8 mouse cellular contexts compared by ENCODE assay signal in genomic region chr17:12768415-12769379, GRCm38 (mm10). TPM values are rescaled to one million over a fixed set of nuclear protein-coding genes. Genes with fewer than 3 reads are reported as not detected.
DNase-seq lines count a peak whose midpoint lies in the region; ATAC-seq and TF ChIP-seq lines count a peak whose summit lies in the region.

No protein-coding gene starts in this region.

- peak; percentile 31 for DNase-seq in liver, adult 2 months (ENCODE audit: extremely low read depth, low read depth, low spot score)
- DNase-seq in liver, result no peak
- no peak for DNase-seq in urinary bladder, adult 2 months (ENCODE audit: low spot score)
- no peak for DNase-seq in embryo, embryonic 11 days
- no peak for DNase-seq in thymus, adult 18-20 months

- WGBS in liver, adult 2 months, result 47% methylated on average over 41 of the region's 41 CpGs
- 12% methylated on average over 29 of the region's 41 CpGs for WGBS in hindbrain, embryonic 15.5 days
- 11% methylated on average over 40 of the region's 41 CpGs for WGBS in midbrain, embryonic 12.5 days

- peak overlapping the region; percentile 67 for H3K4me2 ChIP-seq in hindbrain, embryonic 15.5 days
- H3K4me2 ChIP-seq in midbrain, embryonic 12.5 days (replicated peaks), result peak overlapping the region; percentile 90

- no peak for TF ChIP-seq CTCF in liver, adult 2 months (IDR thresholded peaks at IDR 0.05; ENCODE audit: low read depth, low read length)

- peaks cover 11% of the 10 kb centered on the region for H3K79me2 ChIP-seq in liver, adult 2 months (ENCODE audit: control insufficient read depth, insufficient read depth, low read length)

- H3K36me3 ChIP-seq in liver, adult 2 months (ENCODE audit: control insufficient read depth, insufficient read depth, low read length), result no peaks in the 10 kb centered on the region
- no peaks in the 10 kb centered on the region for H3K36me3 ChIP-seq in hindbrain, embryonic 15.5 days
- H3K36me3 ChIP-seq in midbrain, embryonic 12.5 days, result no peaks in the 10 kb centered on the region

- no peak for TF ChIP-seq POLR2A in liver, adult 2 months (IDR thresholded peaks at IDR 0.05; ENCODE audit: extremely low read depth, insufficient read depth, low read length)

- H3K27ac ChIP-seq in liver, adult 2 months (replicated peaks; ENCODE audit: insufficient read depth, low read depth, low read length), result peak overlapping the region; percentile 70; the same call in 1 of the 2 replicates
- H3K27ac ChIP-seq in brown adipose tissue, adult 24 weeks (replicated peaks; ENCODE audit: low read depth, low read length), result peak overlapping the region; percentile 52
- H3K27ac ChIP-seq in hindbrain, embryonic 15.5 days (replicated peaks), result peak overlapping the region; percentile 74
- H3K27ac ChIP-seq in midbrain, embryonic 12.5 days (replicated peaks), result peak overlapping the region; percentile 49; the same call in 1 of the 2 replicates

- peak overlapping the region; percentile 97 for H3K4me3 ChIP-seq in liver, adult 2 months (ENCODE audit: insufficient read depth, low read depth, low read length)
- H3K4me3 ChIP-seq in brown adipose tissue, adult 24 weeks (ENCODE audit: insufficient read depth, low read depth, low read length), result peak overlapping the region; percentile 72
- H3K4me3 ChIP-seq in hindbrain, embryonic 15.5 days, result peak overlapping the region; percentile 89
- H3K4me3 ChIP-seq in midbrain, embryonic 12.5 days, result peak overlapping the region; percentile 79

- H3K9ac ChIP-seq in liver, adult 2 months (ENCODE audit: low read depth, low read length), result peak overlapping the region; percentile 96
- peak overlapping the region; percentile 76 for H3K9ac ChIP-seq in hindbrain, embryonic 15.5 days
- peak overlapping the region; percentile 80 for H3K9ac ChIP-seq in midbrain, embryonic 12.5 days (replicated peaks)

- no peak for ATAC-seq in hindbrain, embryonic 15.5 days (ENCODE audit: low FRiP score, low read depth)
- no peak; the same call in 1 of the 2 replicates for ATAC-seq in midbrain, embryonic 12.5 days (ENCODE audit: low FRiP score, low read depth)

- H3K9me3 ChIP-seq in hindbrain, embryonic 15.5 days, result no peaks in the 10 kb centered on the region
- H3K9me3 ChIP-seq in midbrain, embryonic 12.5 days, result peaks cover 7% of the 10 kb centered on the region; the same call in 1 of the 2 replicates

- no peaks in the 10 kb centered on the region for H3K4me1 ChIP-seq in liver, adult 2 months (ENCODE audit: control insufficient read depth, insufficient read depth, low read length)
- peaks cover 17% of the 10 kb centered on the region; the same call in 1 of the 2 replicates for H3K4me1 ChIP-seq in brown adipose tissue, adult 24 weeks (ENCODE audit: control insufficient read depth, insufficient read depth, insufficient read length, low read length)
- peaks cover 40% of the 10 kb centered on the region for H3K4me1 ChIP-seq in hindbrain, embryonic 15.5 days (replicated peaks)
- H3K4me1 ChIP-seq in midbrain, embryonic 12.5 days, result peaks cover 24% of the 10 kb centered on the region

- no peaks in the 10 kb centered on the region for H3K27me3 ChIP-seq in liver, adult 2 months (ENCODE audit: control insufficient read depth, insufficient read depth, low read length)
- no peaks in the 10 kb centered on the region for H3K27me3 ChIP-seq in hindbrain, embryonic 15.5 days
- peaks cover 12% of the 10 kb centered on the region for H3K27me3 ChIP-seq in midbrain, embryonic 12.5 days

RNA-seq across cellular contexts. Expression of gene Igf2r, which starts 0.8 kb away (rescaled TPM):
- 22.3 and 26.6 TPM in 2 replicates for total RNA-seq in liver, adult 2 months (2014; rRNA removed)
- polyA plus RNA-seq in liver, adult 2 months (2012; rRNA removed), result 8.0 and 8.7 TPM in 2 replicates
- polyA plus RNA-seq in brown adipose tissue, adult 24 weeks (2012; ENCODE audit: insufficient read depth, insufficient read length, missing spikeins), result 15.7 and 16.3 TPM in 2 replicates
- polyA plus RNA-seq in hindbrain, embryonic 15.5 days (2015; fragmentation: Nextera tagmentation; extraction: Ambion mirVana), result 9.1 and 10.2 TPM in 2 replicates
- polyA plus RNA-seq in midbrain, embryonic 12.5 days (2016; fragmentation: Nextera tagmentation; extraction: Ambion mirVana), result 20.4 and 20.7 TPM in 2 replicates
- 35.4 and 51.7 TPM in 2 replicates for polyA plus RNA-seq in urinary bladder, adult 2 months (2012; rRNA removed)
